8 mouse cellular contexts compared by ENCODE assay signal in the genomic region with DNA sequence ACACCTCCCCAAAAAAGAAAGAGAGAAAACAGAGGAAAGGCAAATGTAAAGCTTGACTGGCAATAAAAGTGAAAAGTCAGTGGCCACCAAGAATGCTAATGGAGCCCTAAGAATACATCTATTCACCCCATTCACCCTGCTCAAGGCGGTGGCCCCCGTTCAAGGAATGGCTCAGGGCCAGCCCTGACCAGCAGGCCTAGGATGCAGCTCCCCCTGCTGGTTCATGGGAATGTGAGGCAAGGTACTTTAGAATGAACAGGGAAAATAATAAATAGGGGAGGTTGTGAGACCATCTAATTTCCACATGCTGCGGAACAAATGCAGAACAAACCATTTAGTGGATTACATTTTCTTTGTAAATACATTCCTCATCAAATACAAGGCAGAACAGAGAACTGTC. TPM values are rescaled to one million over a fixed set of nuclear protein-coding genes. Genes with fewer than 3 reads are reported as not detected.
DNase-seq lines count a peak whose midpoint lies in the region; ATAC-seq and TF ChIP-seq lines count a peak whose summit lies in the region.
"Had no signal": no experiment of that assay in that cellular context is flagged by ENCODE, and none has a peak within 500 bp of the region (broad histone marks: within the 10 kb centered on the region; RNA-seq: fewer than 3 reads in every experiment).

No protein-coding gene starts in this region.

- H3K9me3 ChIP-seq in CH12.LX (replicated peaks; ENCODE audit: low read length), result no peaks in the 10 kb centered on the region
- no peaks in the 10 kb centered on the region for H3K9me3 ChIP-seq in kidney, postnatal 0 days (replicated peaks; ENCODE audit: low read length)
- no peaks in the 10 kb centered on the region for H3K9me3 ChIP-seq in lung, embryonic 16.5 days (ENCODE audit: control insufficient read depth, low read length)
- H3K9me3 ChIP-seq: liver, embryonic 15.5 days had no signal

- peaks cover 85 to 96% of the 10 kb centered on the region in 2 experiments for H3K36me3 ChIP-seq in CH12.LX (replicated peaks in 1 of 2; ENCODE audit: control insufficient read depth in 1 of 2, insufficient read depth in 1 of 2, low read length in 1 of 2)
- H3K36me3 ChIP-seq in kidney, postnatal 0 days (ENCODE audit: insufficient read depth, low read length), result peaks cover 66% of the 10 kb centered on the region
- peaks cover 55% of the 10 kb centered on the region for H3K36me3 ChIP-seq in lung, embryonic 16.5 days (ENCODE audit: control insufficient read depth, insufficient read depth, low read length)

- peak; percentile 53 to 59 for DNase-seq in B cell, adult 2 months
- peak; percentile 20 for DNase-seq in CH12.LX (ENCODE audit: extremely low read depth)
- peak; percentile 59 for DNase-seq in cerebellum, adult 8-10 months
- DNase-seq in gastrocnemius, postnatal 4 days (ENCODE audit: low spot score in 2 of 2), result peak; percentile 61 to 79
- peak; percentile 77 for DNase-seq in kidney, postnatal 0 days (ENCODE audit: low spot score)
- DNase-seq in right cerebral cortex, postnatal 14 days, result peak; percentile 73

- no peak overlapping the region for H3K4me3 ChIP-seq in CH12.LX (replicated peaks in 1 of 3; ENCODE audit: low read depth in 2 of 3, low read length in 2 of 3, poor library complexity in 1 of 3)
- H3K4me3 ChIP-seq in kidney, postnatal 0 days (replicated peaks; ENCODE audit: low read depth, low read length), result no peak overlapping the region
- no peak overlapping the region for H3K4me3 ChIP-seq in lung, embryonic 16.5 days (ENCODE audit: low read length)
- H3K4me3 ChIP-seq: liver, embryonic 15.5 days had no signal

- H3K4me2 ChIP-seq in CH12.LX (ENCODE audit: insufficient read depth, low read depth, poor library complexity, severe bottlenecking), result no peak overlapping the region
- H3K4me2 ChIP-seq in kidney, postnatal 0 days (ENCODE audit: low read length), result no peak overlapping the region
- H3K4me2 ChIP-seq in lung, embryonic 16.5 days (ENCODE audit: low read depth, low read length), result no peak overlapping the region
- H3K4me2 ChIP-seq: liver, embryonic 15.5 days had no signal

- peak in 1 of 2 experiments; percentile 67; a peak in 2 of 4 replicates for TF ChIP-seq CTCF in CH12.LX (conservative IDR thresholded peaks at IDR 0.05 in 1 of 2, IDR thresholded peaks at IDR 0.05 in 1 of 2; ENCODE audit: low read depth in 2 of 2, low read length in 2 of 2)
- peak; percentile 90 for TF ChIP-seq CTCF in kidney, postnatal 0 days (IDR thresholded peaks at IDR 0.05; ENCODE audit: low read depth)

- H3K4me1 ChIP-seq in CH12.LX (ENCODE audit: control insufficient read depth in 1 of 2, insufficient read depth in 2 of 2), result no peaks in the 10 kb centered on the region
- H3K4me1 ChIP-seq in kidney, postnatal 0 days (replicated peaks; ENCODE audit: insufficient read depth, low read length), result peaks cover 9% of the 10 kb centered on the region
- 0 out of 2 replicates have a peak, but pooled peaks cover 6% of the 10 kb centered on the region for H3K4me1 ChIP-seq in lung, embryonic 16.5 days (replicated peaks; ENCODE audit: control insufficient read depth, insufficient read depth, low read length)
- H3K4me1 ChIP-seq: liver, embryonic 15.5 days had no signal

- peak; percentile 59 for TF ChIP-seq RAD21 in CH12.LX (IDR thresholded peaks at IDR 0.05; ENCODE audit: low read depth, low read length)

- no peak overlapping the region for H3K27ac ChIP-seq in CH12.LX (ENCODE audit: insufficient read depth, low read depth)
- H3K27ac ChIP-seq in kidney, postnatal 0 days, result no peak overlapping the region
- H3K27ac ChIP-seq in lung, embryonic 16.5 days (ENCODE audit: low read length), result peak overlapping the region; percentile 67
- H3K27ac ChIP-seq: liver, embryonic 15.5 days had no signal

- in situ Hi-C loops in CH12.LX (cut with MboI; ENCODE audit: low pct_ligation_motif_present, low pct_unique_long_range_greater_than_20kb, low sequenced_read_pairs), result loop anchor here (10.0 kb wide), 1 partner anchor 65 kb away; no protein-coding TSS in a partner anchor

- TF ChIP-seq POLR2A in CH12.LX (IDR thresholded peaks at IDR 0.05; ENCODE audit: low read depth, low read length), result no peak

- H3K79me2 ChIP-seq in CH12.LX (replicated peaks; ENCODE audit: control insufficient read depth, extremely low read depth, insufficient read depth, poor library complexity, severe bottlenecking), result peaks cover 4% of the 10 kb centered on the region; the same call in 1 of the 2 replicates

- dilution Hi-C loops in CH12.LX (cut with MboI; ENCODE audit: extremely low pct_ligation_motif_present, extremely low pct_unique_long_range_greater_than_20kb, low sequenced_read_pairs), result no loop called here

- 32% methylated on average over 3 of the region's 3 CpGs for WGBS in kidney, postnatal 0 days
- 38% methylated on average over 3 of the region's 3 CpGs for WGBS in lung, embryonic 16.5 days

- no peak overlapping the region for H3K9ac ChIP-seq in CH12.LX (ENCODE audit: insufficient read depth, low read depth)
- no peak overlapping the region for H3K9ac ChIP-seq in kidney, postnatal 0 days (ENCODE audit: low read depth, low read length)
- no peak overlapping the region for H3K9ac ChIP-seq in lung, embryonic 16.5 days (ENCODE audit: low read length)
- H3K9ac ChIP-seq: liver, embryonic 15.5 days had no signal

- TF ChIP-seq EP300 in CH12.LX (IDR thresholded peaks at IDR 0.05; ENCODE audit: low read length), result no peak

- 0 out of 2 replicates have a peak, but pooled peaks have one; percentile 31 for ATAC-seq in kidney, postnatal 0 days (replicated peaks; ENCODE audit: low FRiP score, low read depth)
- ATAC-seq in lung, embryonic 16.5 days (ENCODE audit: low read depth), result peak; percentile 66

- no peaks in the 10 kb centered on the region for H3K27me3 ChIP-seq in CH12.LX (replicated peaks)
- no peaks in the 10 kb centered on the region for H3K27me3 ChIP-seq in kidney, postnatal 0 days (ENCODE audit: insufficient read depth, low read length)
- H3K27me3 ChIP-seq in lung, embryonic 16.5 days (ENCODE audit: control insufficient read depth, insufficient read depth, low read depth, low read length), result no peaks in the 10 kb centered on the region
- H3K27me3 ChIP-seq: liver, embryonic 15.5 days had no signal

TF ChIP-seq in CH12.LX, 34 proteins besides CTCF, POLR2A, EP300 and RAD21:
- TF ChIP-seq PAX5 (IDR thresholded peaks at IDR 0.05; ENCODE audit: low read length) (no peak), MEF2A (IDR thresholded peaks at IDR 0.05; ENCODE audit: borderline replicate concordance, low read depth, low read length) (no peak), NELFE (IDR thresholded peaks at IDR 0.05; ENCODE audit: low read depth, low read length) (no peak), HCFC1 (IDR thresholded peaks at IDR 0.05; ENCODE audit: low read depth, low read length) (no peak), SMC3 (IDR thresholded peaks at IDR 0.05; ENCODE audit: low read depth, low read length) (peak; percentile 53)

RNA-seq across cellular contexts. Expression of gene Ephx3, which starts 20.4 kb away (rescaled TPM):
- total RNA-seq in CH12.LX (2012; rRNA removed) (0.21 and 0.30 TPM in 2 replicates), CH12.LX (2014; rRNA removed) (0.31 TPM in 1 of 2 replicates, not detected in the other)
- 0.20 and 0.24 TPM in 2 replicates for polyA plus RNA-seq in CH12.LX (2012; ENCODE audit: insufficient read length, low read depth)
- under 1 TPM; 0.17 to 0.31 TPM for total RNA-seq in gastrocnemius, postnatal 4 days (2021)
- 0.18 and 0.30 TPM in 2 replicates for polyA plus RNA-seq in kidney, postnatal 0 days (2015; fragmentation: Nextera tagmentation; extraction: Ambion mirVana)
- polyA plus RNA-seq in lung, embryonic 16.5 days (2015; fragmentation: Nextera tagmentation; extraction: Ambion mirVana), result 0.21 and 0.24 TPM in 2 replicates

RNA-seq across cellular contexts. Expression of gene Notch3, which starts 43.1 kb away (rescaled TPM):
- total RNA-seq in CH12.LX (2012; rRNA removed), result 0.08 and 0.17 TPM in 2 replicates
- not detected in 2 replicates for total RNA-seq in CH12.LX (2014; rRNA removed)
- not detected in 2 replicates for polyA plus RNA-seq in CH12.LX (2012; ENCODE audit: insufficient read length, low read depth)
- total RNA-seq in gastrocnemius, postnatal 4 days (2021), result 10 to 100 TPM; 68.4 to 68.9 TPM
- 7.2 and 7.4 TPM in 2 replicates for polyA plus RNA-seq in kidney, postnatal 0 days (2015; fragmentation: Nextera tagmentation; extraction: Ambion mirVana)
- polyA plus RNA-seq in lung, embryonic 16.5 days (2015; fragmentation: Nextera tagmentation; extraction: Ambion mirVana), result 17.1 and 17.3 TPM in 2 replicates

Comparison
In these comparisons a context has a peak if more than half of its experiments do, and no peak if none do; other contexts are left out.
1. DNase-seq: peak in every context shown above with its lines; median percentile 77 in kidney, postnatal 0 days; 73 in right cerebral cortex, postnatal 14 days; 70 in gastrocnemius, postnatal 4 days; 59 in cerebellum, adult 8-10 months; 56 in B cell, adult 2 months; 20 in CH12.LX.